Mouse (Mus musculus) intestine, embryonic 16.5 days (tissue): ENCODE results near the gene Etv2. TPM values are rescaled to one million over a fixed set of nuclear protein-coding genes. Genes with fewer than 3 reads are reported as not detected.

Experiments used
- ATAC-seq: fragments of 200-750 bp; cut with Nextera tagmentation; 2 replicates; pipeline ENCODE4 v1.8.0; 2017; ENCODE audit warnings: moderate TSS enrichment, moderate library complexity
- H3K27ac ChIP-seq: fragments of 300-500 bp; sonication (generic); 2 replicates; pipeline ENCODE4 v1.5.1; 2014; ENCODE audit warnings: mild to moderate bottlenecking, low read length
- H3K27me3 ChIP-seq: fragments of 300-500 bp; sonication (generic); replicated peaks from 2 replicates; pipeline ENCODE4 v1.6.1; 2014; ENCODE audit warnings: low read length, control low read depth, mixed read lengths; ENCODE audit not compliant: control insufficient read depth, insufficient read depth
- H3K36me3 ChIP-seq: fragments of 300-500 bp; sonication (generic); 2 replicates; pipeline ENCODE4 v1.6.1; 2014; ENCODE audit warnings: low read length, control low read depth; ENCODE audit not compliant: control insufficient read depth, insufficient read depth
- H3K4me1 ChIP-seq: fragments of 300-500 bp; sonication (generic); 2 replicates; pipeline ENCODE4 v1.6.1; 2014; ENCODE audit warnings: low read length, control low read depth, mixed read lengths; ENCODE audit not compliant: control insufficient read depth, insufficient read depth
- H3K4me2 ChIP-seq: fragments of 300-500 bp; sonication (generic); 2 replicates; pipeline ENCODE4 v1.6.1; 2014; ENCODE audit warnings: low read depth, low read length, control low read depth
- H3K4me3 ChIP-seq: fragments of 300-500 bp; sonication (generic); 2 replicates; pipeline ENCODE4 v1.5.1; 2014; ENCODE audit warnings: mild to moderate bottlenecking, low read length
- H3K9ac ChIP-seq: fragments of 300-500 bp; sonication (generic); 2 replicates; pipeline ENCODE4 v1.6.1; 2014; ENCODE audit warnings: low read depth, low read length
- H3K9me3 ChIP-seq: fragments of 300-500 bp; sonication (generic); 2 replicates; pipeline ENCODE4 v1.6.1; 2016; ENCODE audit warnings: low read length, control low read depth; ENCODE audit not compliant: control insufficient read depth
- WGBS: fragments of 180-500 bp; shearing (Covaris S2); extraction: QIAGEN DNeasy Blood & Tissue Kit; methylation state at CpG from one replicate; pipeline ENCODE4 v1.1.7; 2014; 5-methylcytosine and 5-hydroxymethylcytosine counted together
- microRNA-seq: library from miRNA; unstranded; fragments of <30 nt; microRNA quantifications from one replicate; pipeline ENCODE4, GENCODE M21; 2016
- polyA plus RNA-seq: library from polyadenylated mRNA; unstranded; fragments of >200 nt; fragmentation: Nextera tagmentation; extraction: Ambion mirVana; gene quantifications from 2 replicates; pipeline ENCODE4 v1.2.1, GENCODE M21; 2015

Gene Etv2
- polyA plus RNA-seq, 1 experiment from 2014 or later = not detected

GRCm38 (mm10) chr7:30586455-30587020 lies 49.1 kb downstream of the Etv2 start:
- H3K4me2 ChIP-seq = 0 out of 2 replicates have a peak overlapping the region, but pooled peaks have one; percentile 87

GRCm38 (mm10) chr7:30585170-30585569 lies 50.5 kb downstream of the Etv2 start:
- 96% methylated on average over 7 of the region's 7 CpGs for WGBS

More at GRCm38 (mm10) chr7:30586455-30587020, 49.1 kb downstream of the Etv2 start:
- no peaks in the 10 kb centered on the region for H3K27me3 ChIP-seq
- no peak overlapping the region for H3K4me3 ChIP-seq
- no peak for ATAC-seq
- WGBS = 91% methylated on average over 28 of the region's 28 CpGs
- no peaks in the 10 kb centered on the region for H3K9me3 ChIP-seq
- no peak overlapping the region for H3K27ac ChIP-seq
- H3K36me3 ChIP-seq = peaks cover 30% of the 10 kb centered on the region
- peak overlapping the region; percentile 95; the same call in 1 of the 2 replicates for H3K9ac ChIP-seq
- H3K4me1 ChIP-seq = peaks cover 21% of the 10 kb centered on the region

GRCm38 (mm10) chr7:30584339-30584738 lies 51.3 kb downstream of the Etv2 start:
- no peak overlapping the region for H3K27ac ChIP-seq
- no peak overlapping the region for H3K4me3 ChIP-seq
- peaks cover 39% of the 10 kb centered on the region for H3K36me3 ChIP-seq
- H3K9me3 ChIP-seq = no peaks in the 10 kb centered on the region
- H3K4me2 ChIP-seq = no peak overlapping the region
- WGBS = 92% methylated on average over 10 of the region's 10 CpGs
- no peaks in the 10 kb centered on the region for H3K27me3 ChIP-seq
- H3K4me1 ChIP-seq = peaks cover 13% of the 10 kb centered on the region
- H3K9ac ChIP-seq = no peak overlapping the region
- ATAC-seq = no peak

More at GRCm38 (mm10) chr7:30585170-30585569, 50.5 kb downstream of the Etv2 start:
- Histone ChIP-seq H3K4me2 (no peak overlapping the region), H3K9ac (no peak overlapping the region), H3K4me3 (no peak overlapping the region), H3K4me1 (peaks cover 19% of the 10 kb centered on the region), H3K36me3 (peaks cover 39% of the 10 kb centered on the region), H3K27me3 (no peaks in the 10 kb centered on the region), H3K9me3 (no peaks in the 10 kb centered on the region), H3K27ac (no peak overlapping the region)
- ATAC-seq = no peak

Small RNAs within 50 kb of the gene (microRNA-seq; reads per million reads assigned to microRNA genes)
- gene Mir3569 = not detected

Other genes with a start within 250 kb of the Etv2 start
- 55.2 and 59.9 TPM in 2 replicates for gene Tyrobp, start 222.1 kb downstream of the Etv2 start, polyA plus RNA-seq
- 2.4 and 3.1 TPM in 2 replicates for gene Hcst, start 216.0 kb downstream of the Etv2 start, polyA plus RNA-seq
- gene Nfkbid, start 214.1 kb downstream of the Etv2 start, polyA plus RNA-seq = 2.6 TPM in 2 replicates
- gene Aplp1, start 190.3 kb downstream of the Etv2 start, polyA plus RNA-seq = 32.4 and 33.3 TPM in 2 replicates
- 1.0 and 1.1 TPM in 2 replicates for gene Kirrel2, start 178.2 kb downstream of the Etv2 start, polyA plus RNA-seq
- gene Nphs1, start 177.5 kb downstream of the Etv2 start, polyA plus RNA-seq = 0.94 and 1.8 TPM in 2 replicates
- 9.9 and 13.0 TPM in 2 replicates for gene Prodh2, start 142.2 kb downstream of the Etv2 start, polyA plus RNA-seq
- gene Arhgap33, start 100.8 kb downstream of the Etv2 start, polyA plus RNA-seq = 5.6 and 6.4 TPM in 2 replicates
- gene Hspb6, start 83.7 kb downstream of the Etv2 start, polyA plus RNA-seq = 48.4 and 53.8 TPM in 2 replicates
- gene Proser3, start 83.6 kb downstream of the Etv2 start, polyA plus RNA-seq = 6.3 and 7.6 TPM in 2 replicates
- 44.5 and 50.0 TPM in 2 replicates for gene Lin37, start 76.0 kb downstream of the Etv2 start, polyA plus RNA-seq
- gene U2af1l4, start 72.6 kb downstream of the Etv2 start, polyA plus RNA-seq = 71.2 and 73.8 TPM in 2 replicates
- gene Gm49396, start 72.5 kb downstream of the Etv2 start, polyA plus RNA-seq = 9.2 and 9.3 TPM in 2 replicates
- 158 and 168 TPM in 2 replicates for gene Psenen, start 72.2 kb downstream of the Etv2 start, polyA plus RNA-seq
- 3.7 and 5.4 TPM in 2 replicates for gene Igflr1, start 70.4 kb downstream of the Etv2 start, polyA plus RNA-seq
- 6.8 and 7.1 TPM in 2 replicates for gene Kmt2b, start 47.1 kb downstream of the Etv2 start, polyA plus RNA-seq
- 1.2 and 1.9 TPM in 2 replicates for gene Zbtb32, start 36.9 kb downstream of the Etv2 start, polyA plus RNA-seq
- gene Upk1a, start 23.0 kb downstream of the Etv2 start, polyA plus RNA-seq = 5.9 and 7.3 TPM in 2 replicates
- 1,335 and 1,344 TPM in 2 replicates for gene Cox6b1, start 9.7 kb downstream of the Etv2 start, polyA plus RNA-seq
- gene Rbm42, start 14.5 kb upstream of the Etv2 start, polyA plus RNA-seq = 93.8 and 95.7 TPM in 2 replicates
- 33.7 and 39.4 TPM in 2 replicates for gene Haus5, start 29.1 kb upstream of the Etv2 start, polyA plus RNA-seq
- not detected in 2 replicates for gene Pmis2, start 35.8 kb upstream of the Etv2 start, polyA plus RNA-seq
- gene 2200002J24Rik, start 63.1 kb upstream of the Etv2 start, polyA plus RNA-seq = 4.7 and 4.8 TPM in 2 replicates
- gene Atp4a, start 76.4 kb upstream of the Etv2 start, polyA plus RNA-seq = 1.6 and 2.5 TPM in 2 replicates
- gene Tmem147, start 93.7 kb upstream of the Etv2 start, polyA plus RNA-seq = 242 and 249 TPM in 2 replicates
- gene Gapdhs, start 107.8 kb upstream of the Etv2 start, polyA plus RNA-seq = 0.32 TPM in 1 of 2 replicates, not detected in the other
- gene Sbsn, start 115.6 kb upstream of the Etv2 start, polyA plus RNA-seq = 0.89 and 1.6 TPM in 2 replicates
- 4.4 and 5.8 TPM in 2 replicates for gene Dmkn, start 127.9 kb upstream of the Etv2 start, polyA plus RNA-seq
- 1.5 and 3.4 TPM in 2 replicates for gene Krtdap, start 152.0 kb upstream of the Etv2 start, polyA plus RNA-seq
- gene Ffar2, start 187.9 kb upstream of the Etv2 start, polyA plus RNA-seq = 10.9 and 11.7 TPM in 2 replicates
- 0.78 TPM in 2 replicates for gene Ffar3, start 220.3 kb upstream of the Etv2 start, polyA plus RNA-seq
- 0.35 and 0.37 TPM in 2 replicates for gene Ffar1, start 225.7 kb upstream of the Etv2 start, polyA plus RNA-seq
- 0.62 and 0.70 TPM in 2 replicates for gene Cd22, start 244.5 kb upstream of the Etv2 start, polyA plus RNA-seq